In the genomic region with DNA sequence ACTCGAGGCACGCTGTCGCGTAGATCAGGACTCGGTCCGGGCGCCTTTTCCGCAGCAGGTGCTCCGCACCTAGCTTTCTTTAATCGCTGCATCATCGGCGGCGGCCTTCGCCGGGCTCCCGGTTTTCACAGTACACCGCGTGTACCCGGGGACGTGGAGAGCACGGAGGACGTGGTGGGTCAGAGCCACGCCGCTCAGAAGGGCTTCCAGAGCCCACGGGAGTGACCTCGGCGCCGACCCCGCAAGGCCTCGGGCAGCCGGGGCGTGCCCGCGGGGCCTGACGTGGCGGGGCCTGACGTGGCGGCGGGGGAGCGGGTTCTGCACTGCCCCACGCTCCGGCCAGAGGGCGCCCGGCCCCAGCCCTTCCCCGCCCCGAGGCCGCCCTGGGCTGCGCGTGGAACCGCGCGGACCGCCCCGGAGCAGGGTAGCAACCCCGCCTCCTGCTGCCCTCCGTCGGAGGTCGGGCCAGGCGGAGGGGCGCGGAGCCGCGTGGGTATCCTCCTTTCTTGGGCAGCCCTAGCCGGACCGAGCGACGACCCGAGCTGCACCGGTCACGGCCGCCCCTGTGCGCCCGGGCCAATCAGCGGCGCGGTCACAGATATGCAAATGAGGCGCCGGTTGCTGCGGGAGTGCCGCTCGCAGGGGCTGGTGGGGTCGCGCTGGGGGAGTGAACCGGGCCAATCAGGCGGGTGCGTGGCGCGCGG, we compare ENCODE assay signal across 8 mouse cellular contexts.
A peak's percentile ranks its signal among the peaks of the same experiment; 100 is the strongest.
DNase-seq lines count a peak whose midpoint lies in the region; ATAC-seq and TF ChIP-seq lines count a peak whose summit lies in the region.

No protein-coding gene starts in this region.

- H3K4me3 ChIP-seq in bone marrow macrophage, adult 2 months (ENCODE audit: insufficient read depth, low read length) = peak overlapping the region; percentile 83
- peak overlapping the region; percentile 82 for H3K4me3 ChIP-seq in embryonic facial prominence, embryonic 15.5 days (replicated peaks)
- peak overlapping the region; percentile 79 for H3K4me3 ChIP-seq in kidney, embryonic 14.5 days (ENCODE audit: low read length)
- peak overlapping the region; percentile 74 for H3K4me3 ChIP-seq in limb, embryonic 14.5 days (replicated peaks; ENCODE audit: low read length)
- H3K4me3 ChIP-seq in midbrain, embryonic 16.5 days (ENCODE audit: low read depth, low read length) = peak overlapping the region; percentile 70
- H3K4me3 ChIP-seq in spleen, adult 2 months (ENCODE audit: extremely low read depth, insufficient read depth, insufficient read length) = peak overlapping the region; percentile 78

- H3K27me3 ChIP-seq in embryonic facial prominence, embryonic 15.5 days = no peaks in the 10 kb centered on the region
- no peaks in the 10 kb centered on the region for H3K27me3 ChIP-seq in kidney, embryonic 14.5 days (ENCODE audit: control insufficient read depth, insufficient read depth, low read length)
- no peaks in the 10 kb centered on the region for H3K27me3 ChIP-seq in limb, embryonic 14.5 days (ENCODE audit: control insufficient read depth, insufficient read depth, low read length)
- H3K27me3 ChIP-seq in midbrain, embryonic 16.5 days (ENCODE audit: control insufficient read depth, insufficient read depth, low read depth, low read length) = no peaks in the 10 kb centered on the region
- H3K27me3 ChIP-seq in spleen, adult 2 months (ENCODE audit: control insufficient read depth, insufficient read depth, low read length) = no peaks in the 10 kb centered on the region

- H3K9me3 ChIP-seq in embryonic facial prominence, embryonic 15.5 days (replicated peaks) = no peaks in the 10 kb centered on the region
- H3K9me3 ChIP-seq in kidney, embryonic 14.5 days (ENCODE audit: control insufficient read depth, low read length) = no peaks in the 10 kb centered on the region
- H3K9me3 ChIP-seq in limb, embryonic 14.5 days (ENCODE audit: control insufficient read depth, low read length) = no peaks in the 10 kb centered on the region
- H3K9me3 ChIP-seq in midbrain, embryonic 16.5 days (replicated peaks; ENCODE audit: control insufficient read depth, low read length, poor library complexity, severe bottlenecking) = no peaks in the 10 kb centered on the region

- TF ChIP-seq CTCF in bone marrow macrophage, adult 2 months (IDR thresholded peaks at IDR 0.05; ENCODE audit: low read depth, low read length) = no peak
- TF ChIP-seq CTCF in spleen, adult 2 months (IDR thresholded peaks at IDR 0.05; ENCODE audit: extremely low read depth, insufficient read depth, insufficient read length, insufficient replicate concordance) = peak; percentile 52; the same call in 1 of the 2 replicates

- peak overlapping the region; percentile 72 for H3K9ac ChIP-seq in embryonic facial prominence, embryonic 15.5 days
- H3K9ac ChIP-seq in kidney, embryonic 14.5 days (ENCODE audit: low read depth, low read length) = peak overlapping the region; percentile 78
- peak overlapping the region; percentile 75 for H3K9ac ChIP-seq in limb, embryonic 14.5 days (ENCODE audit: low read depth, low read length, severe bottlenecking)
- H3K9ac ChIP-seq in midbrain, embryonic 16.5 days (ENCODE audit: low read depth, low read length) = peak overlapping the region; percentile 86

- H3K4me1 ChIP-seq in bone marrow macrophage, adult 2 months (ENCODE audit: control insufficient read depth, insufficient read depth, low read length) = peaks cover 2% of the 10 kb centered on the region; the same call in 1 of the 2 replicates
- H3K4me1 ChIP-seq in embryonic facial prominence, embryonic 15.5 days = 0 out of 2 replicates have a peak, but pooled peaks cover 3% of the 10 kb centered on the region
- H3K4me1 ChIP-seq in kidney, embryonic 14.5 days (ENCODE audit: control insufficient read depth, insufficient read depth, low read length) = no peaks in the 10 kb centered on the region
- peaks cover 4% of the 10 kb centered on the region for H3K4me1 ChIP-seq in limb, embryonic 14.5 days (ENCODE audit: control insufficient read depth, insufficient read depth, low read length)
- no peaks in the 10 kb centered on the region for H3K4me1 ChIP-seq in midbrain, embryonic 16.5 days (ENCODE audit: control insufficient read depth, insufficient read depth, low read length)
- H3K4me1 ChIP-seq in spleen, adult 2 months (ENCODE audit: control insufficient read depth, insufficient read depth, insufficient read length) = no peaks in the 10 kb centered on the region; the same call in 1 of the 2 replicates

- H3K27ac ChIP-seq in bone marrow macrophage, adult 2 months (ENCODE audit: insufficient read depth, low read depth, low read length) = peak overlapping the region; percentile 76
- H3K27ac ChIP-seq in embryonic facial prominence, embryonic 15.5 days (replicated peaks) = peak overlapping the region; percentile 78
- peak overlapping the region; percentile 70 for H3K27ac ChIP-seq in kidney, embryonic 14.5 days (ENCODE audit: low read depth, low read length)
- H3K27ac ChIP-seq in limb, embryonic 14.5 days (replicated peaks; ENCODE audit: low read depth, low read length) = peak overlapping the region; percentile 73
- peak overlapping the region; percentile 86 for H3K27ac ChIP-seq in midbrain, embryonic 16.5 days (ENCODE audit: low read length)
- peak overlapping the region; percentile 90 for H3K27ac ChIP-seq in spleen, adult 2 months (ENCODE audit: insufficient read depth, low read length)

- under 1% methylated on average over 69 of the region's 89 CpGs for WGBS in embryonic facial prominence, embryonic 15.5 days
- under 1% methylated on average over 71 of the region's 89 CpGs for WGBS in kidney, embryonic 14.5 days
- under 1% methylated on average over 76 of the region's 89 CpGs for WGBS in limb, embryonic 14.5 days
- under 1% methylated on average over 74 of the region's 89 CpGs for WGBS in midbrain, embryonic 16.5 days
- under 1% methylated on average over 85 of the region's 89 CpGs for WGBS in spleen, adult 2 months

- DNase-seq in B cell, adult 2 months = peak; percentile 96 to 98
- peak; percentile 98 to 99 for DNase-seq in heart, adult 9 months (ENCODE audit: low spot score in 2 of 2)
- peak; percentile 89 for DNase-seq in limb, embryonic 14.5 days (ENCODE audit: low spot score)
- DNase-seq in spleen, adult 2 months (ENCODE audit: low read depth in 1 of 2, low spot score in 2 of 2) = peak; percentile 82 to 96

- no peak for TF ChIP-seq POLR2A in bone marrow macrophage, adult 2 months (IDR thresholded peaks at IDR 0.05; ENCODE audit: borderline replicate concordance, low read depth, low read length)
- TF ChIP-seq POLR2A in limb, embryonic 14.5 days (IDR thresholded peaks at IDR 0.05; ENCODE audit: borderline replicate concordance, extremely low read depth, insufficient read depth, insufficient read length) = no peak
- TF ChIP-seq POLR2A in spleen, adult 2 months (IDR thresholded peaks at IDR 0.05; ENCODE audit: low read depth, low read length) = 0 out of 2 replicates have a peak, but pooled peaks have one; percentile 12

- ATAC-seq in embryonic facial prominence, embryonic 15.5 days (ENCODE audit: insufficient number of reproducible peaks, low FRiP score, low TSS enrichment, low read depth) = peak; percentile 98
- peak; percentile 99 for ATAC-seq in kidney, embryonic 14.5 days (ENCODE audit: low FRiP score, low TSS enrichment)
- ATAC-seq in limb, embryonic 14.5 days (ENCODE audit: low FRiP score, low read depth) = peak; percentile 98
- ATAC-seq in midbrain, embryonic 16.5 days = peak; percentile 96

- H3K36me3 ChIP-seq in embryonic facial prominence, embryonic 15.5 days = no peaks in the 10 kb centered on the region
- no peaks in the 10 kb centered on the region for H3K36me3 ChIP-seq in kidney, embryonic 14.5 days (ENCODE audit: control insufficient read depth, insufficient read depth, low read length)
- no peaks in the 10 kb centered on the region for H3K36me3 ChIP-seq in limb, embryonic 14.5 days (ENCODE audit: control insufficient read depth, insufficient read depth, low read length)
- no peaks in the 10 kb centered on the region for H3K36me3 ChIP-seq in midbrain, embryonic 16.5 days (ENCODE audit: control insufficient read depth, insufficient read depth, low read length)
- no peaks in the 10 kb centered on the region for H3K36me3 ChIP-seq in spleen, adult 2 months (ENCODE audit: control insufficient read depth, insufficient read depth, low read length)

- peak overlapping the region; percentile 93 for H3K4me2 ChIP-seq in embryonic facial prominence, embryonic 15.5 days (replicated peaks)
- H3K4me2 ChIP-seq in kidney, embryonic 14.5 days (replicated peaks; ENCODE audit: low read depth, low read length) = peak overlapping the region; percentile 87
- H3K4me2 ChIP-seq in limb, embryonic 14.5 days (replicated peaks; ENCODE audit: low read depth, low read length, severe bottlenecking) = peak overlapping the region; percentile 63
- peak overlapping the region; percentile 90 for H3K4me2 ChIP-seq in midbrain, embryonic 16.5 days (ENCODE audit: low read length)

Comparison
In these comparisons a context has a peak if more than half of its experiments do, and no peak if none do; other contexts are left out.
1. Peak in every context shown above with its lines: DNase-seq, ATAC-seq, H3K4me3 ChIP-seq and H3K27ac ChIP-seq.